Mouse (Mus musculus): ENCODE data around the gene Crtc2.

Gene Crtc2

GRCm38 (mm10) chr3:90309589-90309988 lies 55.6 kb downstream of the Crtc2 start:
- DNase-seq (ENCODE audit: extremely low spot score, low spot score) = no peak

GRCm38 (mm10) chr3:90313367-90313766 lies 59.4 kb downstream of the Crtc2 start:
- DNase-seq (ENCODE audit: extremely low spot score, low spot score) = no peak

All from neural tube, embryonic 10.5 days (tissue).